ENCODE assay signal across 25 mouse cellular contexts in genomic region chr16:49388135-49388534, GRCm38 (mm10).
"Had no signal": no experiment of that assay in that cellular context is flagged by ENCODE, and none has a peak within 500 bp of the region (broad histone marks: within the 10 kb centered on the region; RNA-seq: fewer than 3 reads in every experiment).

No protein-coding gene starts in this region.

- DNase-seq: gastrocnemius, postnatal 14 days; gastrocnemius, postnatal 36 days; heart, adult 11 months; heart, adult 2 months; heart, postnatal 14 days; heart, postnatal 36 days; kidney, adult 11 months; kidney, adult 8-10 months; kidney, postnatal 14 days; kidney, postnatal 36 days; layer of hippocampus, adult 9-11 months; layer of hippocampus, postnatal 36 days; left cerebral cortex, postnatal 4 days had no signal

- H3K36me3 ChIP-seq: heart, embryonic 13.5 days; heart, embryonic 15.5 days; hindbrain, embryonic 13.5 days; hindbrain, embryonic 15.5 days; kidney, embryonic 15.5 days; limb, embryonic 13.5 days; limb, embryonic 15.5 days; liver, embryonic 12.5 days had no signal

- H3K27me3 ChIP-seq: heart, embryonic 13.5 days; heart, embryonic 15.5 days; hindbrain, embryonic 13.5 days; hindbrain, embryonic 15.5 days; kidney, embryonic 15.5 days; limb, embryonic 13.5 days; limb, embryonic 15.5 days; liver, embryonic 12.5 days had no signal

- H3K4me1 ChIP-seq: heart, embryonic 13.5 days; heart, embryonic 15.5 days; hindbrain, embryonic 13.5 days; hindbrain, embryonic 15.5 days; kidney, embryonic 15.5 days; limb, embryonic 15.5 days; liver, embryonic 12.5 days had no signal

- H3K4me2 ChIP-seq: heart, embryonic 11.5 days; heart, embryonic 13.5 days; heart, embryonic 15.5 days; hindbrain, embryonic 13.5 days; hindbrain, embryonic 15.5 days; kidney, embryonic 15.5 days; limb, embryonic 13.5 days; limb, embryonic 15.5 days; liver, embryonic 12.5 days had no signal

- H3K9me3 ChIP-seq: heart, embryonic 13.5 days; heart, embryonic 15.5 days; hindbrain, embryonic 13.5 days; hindbrain, embryonic 15.5 days; kidney, embryonic 15.5 days; limb, embryonic 13.5 days; limb, embryonic 15.5 days; liver, embryonic 12.5 days had no signal

- ATAC-seq: hindbrain, postnatal 0 days; intestine, embryonic 16.5 days; liver, embryonic 12.5 days had no signal

- H3K27ac ChIP-seq: heart, adult 2 months; heart, embryonic 13.5 days; heart, embryonic 15.5 days; hindbrain, embryonic 13.5 days; hindbrain, embryonic 15.5 days; hindbrain, postnatal 0 days; kidney, embryonic 15.5 days; limb, embryonic 13.5 days; limb, embryonic 15.5 days; liver, embryonic 12.5 days; liver, embryonic 14.5 days had no signal

- H3K4me3 ChIP-seq: heart, adult 2 months; heart, embryonic 13.5 days; heart, embryonic 15.5 days; hindbrain, embryonic 13.5 days; hindbrain, embryonic 15.5 days; kidney, embryonic 15.5 days; limb, embryonic 13.5 days; limb, embryonic 15.5 days; liver, embryonic 12.5 days had no signal

- H3K9ac ChIP-seq: heart, embryonic 13.5 days; heart, embryonic 15.5 days; hindbrain, embryonic 13.5 days; hindbrain, embryonic 15.5 days; kidney, embryonic 15.5 days; limb, embryonic 13.5 days; limb, embryonic 15.5 days; liver, embryonic 12.5 days; liver, embryonic 14.5 days had no signal
